Mouse (Mus musculus): ENCODE measurements around the gene Tmem256.

GRCm38 (mm10) chr11:69816520-69816919 is 21.8 kb upstream of the Tmem256 start:
- TF ChIP-seq CTCF (IDR thresholded peaks at IDR 0.05; ENCODE audit: low read depth, low read length) (no peak), GATA1 (IDR thresholded peaks at IDR 0.05; ENCODE audit: borderline replicate concordance, low read length) (no peak)
